Mouse (Mus musculus): Measurements from ENCODE around the gene Sgms1. TPM values are rescaled to one million over a fixed set of nuclear protein-coding genes. Genes with fewer than 3 reads are reported as not detected.

Sgms1 gene
- polyA plus RNA-seq, 1 experiment = 15.8 TPM

DNA sequence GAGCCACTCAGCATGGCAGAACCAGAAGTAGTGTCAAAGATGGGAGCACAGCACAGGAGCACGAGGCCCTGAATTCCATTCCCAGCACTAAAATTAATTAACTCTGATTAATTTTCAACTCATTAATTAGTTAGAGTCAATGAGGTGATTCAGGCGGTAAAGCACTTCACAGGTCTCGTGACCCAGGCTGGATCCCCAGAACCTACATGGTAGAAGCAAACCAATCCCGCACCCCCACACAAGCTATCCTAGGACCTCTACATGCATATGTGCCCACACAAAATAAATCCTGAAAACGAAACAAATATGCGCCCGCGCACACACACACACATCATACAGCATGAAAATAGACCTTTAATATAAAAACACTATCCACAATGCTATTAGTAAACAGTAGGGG lies 22.2 kb downstream of the Sgms1 start:
- no peak overlapping the region for H3K4me3 ChIP-seq (ENCODE audit: extremely low read depth, insufficient read depth, insufficient read length)
- H3K36me3 ChIP-seq (ENCODE audit: control insufficient read depth, insufficient read depth, low read length) = no peaks in the 10 kb centered on the region
- no peak overlapping the region for H3K27ac ChIP-seq (ENCODE audit: insufficient read depth, low read length)
- no peaks in the 10 kb centered on the region; the same call in 1 of the 2 replicates for H3K4me1 ChIP-seq (ENCODE audit: control insufficient read depth, insufficient read depth, insufficient read length)
- TF ChIP-seq CTCF (IDR thresholded peaks at IDR 0.05; ENCODE audit: extremely low read depth, insufficient read depth, insufficient read length, insufficient replicate concordance) (no peak), POLR2A (IDR thresholded peaks at IDR 0.05; ENCODE audit: low read depth, low read length) (no peak)
- 95% methylated on average over 8 of the region's 8 CpGs for WGBS
- no peaks in the 10 kb centered on the region for H3K27me3 ChIP-seq (ENCODE audit: control insufficient read depth, insufficient read depth, low read length)
- DNase-seq (ENCODE audit: low read depth in 1 of 2, low spot score in 2 of 2) = no peak

GRCm38 (mm10) chr19:32366406-32366805 lies 23.1 kb downstream of the Sgms1 start:
- H3K4me1 ChIP-seq (ENCODE audit: control insufficient read depth, insufficient read depth, insufficient read length) = peaks cover 6% of the 10 kb centered on the region; the same call in 1 of the 2 replicates
- no peaks in the 10 kb centered on the region for H3K36me3 ChIP-seq (ENCODE audit: control insufficient read depth, insufficient read depth, low read length)
- no peak for DNase-seq (ENCODE audit: low read depth in 1 of 2, low spot score in 2 of 2)
- no peak for TF ChIP-seq CTCF (IDR thresholded peaks at IDR 0.05; ENCODE audit: extremely low read depth, insufficient read depth, insufficient read length, insufficient replicate concordance)
- TF ChIP-seq POLR2A (IDR thresholded peaks at IDR 0.05; ENCODE audit: low read depth, low read length) = no peak
- no peak overlapping the region for H3K27ac ChIP-seq (ENCODE audit: insufficient read depth, low read length)
- H3K4me3 ChIP-seq (ENCODE audit: extremely low read depth, insufficient read depth, insufficient read length) = no peak overlapping the region
- H3K27me3 ChIP-seq (ENCODE audit: control insufficient read depth, insufficient read depth, low read length) = no peaks in the 10 kb centered on the region
- WGBS = 89% methylated on average over 9 of the region's 9 CpGs

DNA sequence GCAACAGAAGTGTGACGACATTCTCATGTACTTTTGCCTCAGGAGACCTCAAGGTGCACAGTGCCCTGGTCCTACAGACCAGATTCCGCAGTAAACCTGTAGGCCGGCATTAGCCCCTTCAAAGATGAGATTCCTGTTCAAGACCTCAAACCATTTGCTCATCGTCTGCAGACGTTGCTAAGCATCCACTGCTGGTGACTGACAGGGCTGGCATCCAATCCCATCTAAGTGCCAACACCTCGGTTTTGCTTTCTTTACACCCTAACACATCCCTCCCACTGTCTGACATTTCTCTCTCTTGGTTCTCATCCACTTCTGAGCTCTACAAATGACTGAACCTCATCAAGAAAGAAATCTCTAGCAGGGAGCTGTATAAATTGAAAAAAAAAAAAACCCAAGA lies 24.4 kb downstream of the Sgms1 start:
- peaks cover 6% of the 10 kb centered on the region; the same call in 1 of the 2 replicates for H3K4me1 ChIP-seq (ENCODE audit: control insufficient read depth, insufficient read depth, insufficient read length)
- TF ChIP-seq CTCF (IDR thresholded peaks at IDR 0.05; ENCODE audit: extremely low read depth, insufficient read depth, insufficient read length, insufficient replicate concordance) (no peak), POLR2A (IDR thresholded peaks at IDR 0.05; ENCODE audit: low read depth, low read length) (no peak)
- no peaks in the 10 kb centered on the region for H3K36me3 ChIP-seq (ENCODE audit: control insufficient read depth, insufficient read depth, low read length)
- WGBS = 89% methylated on average over 6 of the region's 6 CpGs
- no peak overlapping the region for H3K27ac ChIP-seq (ENCODE audit: insufficient read depth, low read length)
- H3K27me3 ChIP-seq (ENCODE audit: control insufficient read depth, insufficient read depth, low read length) = no peaks in the 10 kb centered on the region
- no peak for DNase-seq (ENCODE audit: low read depth in 1 of 2, low spot score in 2 of 2)
- no peak overlapping the region for H3K4me3 ChIP-seq (ENCODE audit: extremely low read depth, insufficient read depth, insufficient read length)

- Histone ChIP-seq H3K36me3 (ENCODE audit: control insufficient read depth, insufficient read depth, low read length) (no peaks in the 10 kb centered on the region), H3K4me1 (ENCODE audit: control insufficient read depth, insufficient read depth, insufficient read length) (peaks cover 6% of the 10 kb centered on the region; the same call in 1 of the 2 replicates), H3K4me3 (ENCODE audit: extremely low read depth, insufficient read depth, insufficient read length) (no peak overlapping the region), H3K27ac (ENCODE audit: insufficient read depth, low read length) (no peak overlapping the region), H3K27me3 (ENCODE audit: control insufficient read depth, insufficient read depth, low read length) (no peaks in the 10 kb centered on the region)
- 86% methylated on average over 4 of the region's 4 CpGs for WGBS
- no peak for TF ChIP-seq CTCF (IDR thresholded peaks at IDR 0.05; ENCODE audit: extremely low read depth, insufficient read depth, insufficient read length, insufficient replicate concordance)
- no peak for TF ChIP-seq POLR2A (IDR thresholded peaks at IDR 0.05; ENCODE audit: low read depth, low read length)
- DNase-seq (ENCODE audit: low read depth in 1 of 2, low spot score in 2 of 2) = no peak
Measured at GRCm38 (mm10) chr19:32363587-32363986, 25.9 kb downstream of the Sgms1 start.

- H3K4me3 ChIP-seq (ENCODE audit: extremely low read depth, insufficient read depth, insufficient read length) = no peak overlapping the region
- 65% methylated on average over 3 of the region's 3 CpGs for WGBS
- DNase-seq (ENCODE audit: low read depth in 1 of 2, low spot score in 2 of 2) = no peak
- peaks cover 6% of the 10 kb centered on the region; the same call in 1 of the 2 replicates for H3K4me1 ChIP-seq (ENCODE audit: control insufficient read depth, insufficient read depth, insufficient read length)
- H3K27me3 ChIP-seq (ENCODE audit: control insufficient read depth, insufficient read depth, low read length) = no peaks in the 10 kb centered on the region
- H3K36me3 ChIP-seq (ENCODE audit: control insufficient read depth, insufficient read depth, low read length) = no peaks in the 10 kb centered on the region
- no peak overlapping the region for H3K27ac ChIP-seq (ENCODE audit: insufficient read depth, low read length)
- TF ChIP-seq CTCF (IDR thresholded peaks at IDR 0.05; ENCODE audit: extremely low read depth, insufficient read depth, insufficient read length, insufficient replicate concordance) = no peak
- no peak for TF ChIP-seq POLR2A (IDR thresholded peaks at IDR 0.05; ENCODE audit: low read depth, low read length)
Measured at GRCm38 (mm10) chr19:32362520-32362919, 27.0 kb downstream of the Sgms1 start.

DNA sequence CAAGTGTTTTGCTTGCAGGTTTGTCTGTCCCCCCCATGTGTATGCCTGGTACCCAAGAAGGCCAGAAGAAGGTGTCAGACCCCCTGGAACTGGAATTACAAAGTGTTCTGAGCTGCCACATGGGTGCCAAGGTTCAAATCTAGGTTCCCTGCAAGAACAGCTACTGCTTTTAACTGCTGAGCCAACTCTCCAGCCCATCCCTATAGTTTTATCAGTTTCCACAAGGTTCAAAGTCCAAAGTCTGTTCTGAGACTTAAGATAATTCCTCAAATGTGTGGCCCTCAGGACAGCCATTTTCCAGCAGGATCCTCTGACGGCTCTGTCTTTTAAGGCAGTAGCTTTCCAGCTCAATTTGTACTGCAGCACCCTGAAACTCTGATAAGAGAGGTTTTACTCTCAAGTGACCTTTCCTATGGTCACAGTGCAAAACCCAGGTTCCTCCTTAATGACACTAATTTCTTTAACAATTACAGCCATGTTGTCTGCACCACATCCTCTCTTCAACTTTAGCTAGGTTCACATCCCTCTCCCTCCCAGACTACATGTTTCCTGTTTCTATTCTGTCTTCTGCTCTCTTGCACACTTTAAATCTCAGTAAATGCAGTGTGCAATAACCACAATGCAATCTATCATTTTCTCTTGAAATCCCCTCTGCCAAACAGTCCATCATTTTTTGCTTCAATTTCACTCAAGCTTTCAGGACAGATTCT lies 28.4 kb downstream of the Sgms1 start:
- Histone ChIP-seq H3K4me3 (ENCODE audit: extremely low read depth, insufficient read depth, insufficient read length) (no peak overlapping the region), H3K27ac (ENCODE audit: insufficient read depth, low read length) (no peak overlapping the region), H3K36me3 (ENCODE audit: control insufficient read depth, insufficient read depth, low read length) (no peaks in the 10 kb centered on the region), H3K27me3 (ENCODE audit: control insufficient read depth, insufficient read depth, low read length) (no peaks in the 10 kb centered on the region), H3K4me1 (ENCODE audit: control insufficient read depth, insufficient read depth, insufficient read length) (peaks cover 6% of the 10 kb centered on the region; the same call in 1 of the 2 replicates)
- DNase-seq (ENCODE audit: low read depth in 1 of 2, low spot score in 2 of 2) = no peak
- WGBS = 80% methylated on average over 1 of the region's 1 CpGs
- TF ChIP-seq POLR2A (IDR thresholded peaks at IDR 0.05; ENCODE audit: low read depth, low read length) (no peak), CTCF (IDR thresholded peaks at IDR 0.05; ENCODE audit: extremely low read depth, insufficient read depth, insufficient read length, insufficient replicate concordance) (no peak)

DNA sequence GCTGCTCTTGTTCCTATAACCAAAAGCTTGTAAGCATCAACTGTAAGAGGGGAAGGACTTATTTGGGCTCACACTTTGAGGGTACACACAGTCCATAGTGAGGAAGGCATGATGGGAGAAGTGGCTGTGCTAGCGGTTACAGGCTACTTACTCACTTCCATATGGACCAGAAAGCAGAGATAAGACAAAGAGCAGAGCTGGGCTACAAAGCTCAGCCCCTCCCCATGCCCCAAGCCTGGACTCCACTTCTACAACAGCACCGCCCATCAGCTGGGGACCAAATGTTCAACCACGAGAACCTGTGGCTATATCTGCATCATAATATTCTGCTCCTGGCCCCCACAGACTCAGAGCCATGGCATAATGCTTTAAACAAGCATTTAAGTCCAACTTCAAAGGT lies 29.0 kb downstream of the Sgms1 start:
- H3K27me3 ChIP-seq (ENCODE audit: control insufficient read depth, insufficient read depth, low read length) = no peaks in the 10 kb centered on the region
- H3K4me1 ChIP-seq (ENCODE audit: control insufficient read depth, insufficient read depth, insufficient read length) = peaks cover 6% of the 10 kb centered on the region; the same call in 1 of the 2 replicates
- H3K27ac ChIP-seq (ENCODE audit: insufficient read depth, low read length) = no peak overlapping the region
- no peak for DNase-seq (ENCODE audit: low read depth in 1 of 2, low spot score in 2 of 2)
- no peak overlapping the region for H3K4me3 ChIP-seq (ENCODE audit: extremely low read depth, insufficient read depth, insufficient read length)
- TF ChIP-seq POLR2A (IDR thresholded peaks at IDR 0.05; ENCODE audit: low read depth, low read length) (no peak), CTCF (IDR thresholded peaks at IDR 0.05; ENCODE audit: extremely low read depth, insufficient read depth, insufficient read length, insufficient replicate concordance) (no peak)
- H3K36me3 ChIP-seq (ENCODE audit: control insufficient read depth, insufficient read depth, low read length) = no peaks in the 10 kb centered on the region
- 77% methylated on average over 3 of the region's 3 CpGs for WGBS
